12 mouse cellular contexts compared by ENCODE assay signal in the genomic region with DNA sequence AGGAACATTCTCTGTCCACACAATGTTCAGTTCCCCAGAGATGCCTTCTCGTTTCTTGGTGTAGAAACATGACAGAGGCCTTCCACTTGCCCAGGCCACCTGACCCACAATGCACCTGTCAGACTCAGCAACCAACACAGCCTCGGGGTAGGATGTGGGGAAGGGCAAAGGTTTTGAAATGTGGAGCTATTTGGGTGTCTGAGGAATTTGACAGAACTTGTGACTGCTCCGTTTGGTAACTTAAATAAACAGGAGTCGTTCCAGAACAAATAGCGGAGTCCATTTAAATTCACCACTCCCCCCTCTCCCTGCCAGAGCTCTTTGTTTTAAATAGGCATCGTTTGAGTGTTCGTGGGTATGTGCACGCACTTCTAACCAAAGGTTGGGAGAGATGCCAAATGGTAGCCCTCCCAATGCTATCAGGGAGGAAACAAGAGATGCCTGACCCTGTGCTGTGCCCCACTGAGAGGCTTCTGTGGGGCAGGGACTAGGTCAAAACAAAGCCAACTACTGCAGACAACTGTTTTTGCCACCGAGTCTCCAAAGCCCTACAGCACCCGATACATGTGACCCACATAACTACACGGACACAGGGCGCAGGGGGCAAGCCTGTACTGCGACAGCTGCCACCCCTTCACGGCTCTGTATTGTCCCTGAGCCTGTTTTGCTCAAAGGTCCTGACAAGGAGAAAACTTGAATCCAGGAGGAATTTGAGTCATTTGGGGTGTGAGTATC. TPM values are rescaled to one million over a fixed set of nuclear protein-coding genes. Genes with fewer than 3 reads are reported as not detected.
A peak's percentile ranks its signal among the peaks of the same experiment; 100 is the strongest.
DNase-seq lines count a peak whose midpoint lies in the region; ATAC-seq and TF ChIP-seq lines count a peak whose summit lies in the region.
"Had no signal": no experiment of that assay in that cellular context is flagged by ENCODE, and none has a peak within 500 bp of the region (broad histone marks: within the 10 kb centered on the region; RNA-seq: fewer than 3 reads in every experiment).

No protein-coding gene starts in this region.

- TF ChIP-seq POLR2A in MEL (IDR thresholded peaks at IDR 0.05; ENCODE audit: control insufficient read depth in 1 of 2, insufficient read depth in 1 of 2, low read depth in 1 of 2, low read length in 2 of 2, poor library complexity in 1 of 2): no peak

- DNase-seq in heart, postnatal 14 days: no peak
- DNase-seq in MEL (ENCODE audit: low read depth, low spot score): peak; percentile 49
- peak; percentile 81 for DNase-seq in embryonic facial prominence, embryonic 14.5 days (ENCODE audit: low spot score)
- peak; percentile 69 for DNase-seq in kidney, postnatal 14 days
- no peak for DNase-seq in left cerebral cortex, postnatal 14 days (ENCODE audit: low spot score in 2 of 2)
- no peak for DNase-seq in thymus, postnatal 14 days
- no peak for DNase-seq in urinary bladder, adult 18-20 months (ENCODE audit: low spot score in 2 of 2)
- DNase-seq: cerebellum, adult 8-10 months; heart, postnatal 10 days; liver, postnatal 0 days; thymus, postnatal 4 days had no signal

- H3K27me3 ChIP-seq in heart, embryonic 16.5 days (ENCODE audit: control insufficient read depth, insufficient read depth, low read length): no peaks in the 10 kb centered on the region
- no peaks in the 10 kb centered on the region for H3K27me3 ChIP-seq in MEL (ENCODE audit: control insufficient read depth in 1 of 2, insufficient read depth in 2 of 2, low read length in 2 of 2)
- H3K27me3 ChIP-seq in embryonic facial prominence, embryonic 14.5 days (replicated peaks; ENCODE audit: control insufficient read depth, insufficient read depth, low read length): no peaks in the 10 kb centered on the region

- H3K27ac ChIP-seq in heart, embryonic 16.5 days (ENCODE audit: low read length): 0 out of 2 replicates have a peak overlapping the region, but pooled peaks have one; percentile 7
- peak overlapping the region; percentile 3; the same call in 1 of the 2 replicates for H3K27ac ChIP-seq in MEL (ENCODE audit: control insufficient read depth, low read depth, low read length)
- no peak overlapping the region for H3K27ac ChIP-seq in embryonic facial prominence, embryonic 14.5 days (replicated peaks; ENCODE audit: low read depth, low read length)

- TF ChIP-seq CTCF in MEL (IDR thresholded peaks at IDR 0.05 in 2 of 3, conservative IDR thresholded peaks at IDR 0.05 in 1 of 3; ENCODE audit: control insufficient read depth in 1 of 3, insufficient read depth in 1 of 3, low read depth in 2 of 3, low read length in 3 of 3, poor library complexity in 1 of 3, severe bottlenecking in 1 of 3): no peak

- 34% methylated on average over 14 of the region's 14 CpGs for WGBS in heart, embryonic 16.5 days
- 40% methylated on average over 14 of the region's 14 CpGs for WGBS in embryonic facial prominence, embryonic 14.5 days

- H3K4me2 ChIP-seq in heart, embryonic 16.5 days (ENCODE audit: low read depth, low read length): peak overlapping the region; percentile 10; the same call in 1 of the 2 replicates
- no peak overlapping the region for H3K4me2 ChIP-seq in embryonic facial prominence, embryonic 14.5 days (ENCODE audit: low read depth, low read length)

- H3K79me2 ChIP-seq in MEL (ENCODE audit: control insufficient read depth, insufficient read depth, low read length, poor library complexity): no peaks in the 10 kb centered on the region; the same call in 1 of the 2 replicates

- peak; percentile 60 for ATAC-seq in heart, embryonic 16.5 days (replicated peaks; ENCODE audit: extremely low read depth, insufficient read depth, low FRiP score)
- peak; percentile 79 for ATAC-seq in embryonic facial prominence, embryonic 14.5 days (ENCODE audit: low read depth)
- ATAC-seq: liver, postnatal 0 days had no signal

- no peaks in the 10 kb centered on the region for H3K36me3 ChIP-seq in heart, embryonic 16.5 days (ENCODE audit: control insufficient read depth, insufficient read depth)
- peaks cover 0 to 40% of the 10 kb centered on the region in 2 experiments; a peak in 2 of 4 replicates for H3K36me3 ChIP-seq in MEL (ENCODE audit: control insufficient read depth in 1 of 2, insufficient read depth in 2 of 2, low read length in 2 of 2)
- H3K36me3 ChIP-seq in embryonic facial prominence, embryonic 14.5 days (ENCODE audit: control insufficient read depth, insufficient read depth, low read length): no peaks in the 10 kb centered on the region

- no peak overlapping the region for H3K4me3 ChIP-seq in heart, embryonic 16.5 days (ENCODE audit: low read length)
- no peak overlapping the region for H3K4me3 ChIP-seq in MEL (ENCODE audit: control insufficient read depth in 1 of 2, insufficient read depth in 1 of 2, low read depth in 2 of 2, low read length in 2 of 2)
- no peak overlapping the region for H3K4me3 ChIP-seq in embryonic facial prominence, embryonic 14.5 days (ENCODE audit: low read depth, low read length)

- TF ChIP-seq RAD21 in MEL (IDR thresholded peaks at IDR 0.05; ENCODE audit: low read depth, low read length): no peak

- no peaks in the 10 kb centered on the region for H3K9me3 ChIP-seq in heart, embryonic 16.5 days (replicated peaks; ENCODE audit: control insufficient read depth, low read length)
- H3K9me3 ChIP-seq in MEL (replicated peaks; ENCODE audit: insufficient read depth, low read length): no peaks in the 10 kb centered on the region
- H3K9me3 ChIP-seq in embryonic facial prominence, embryonic 14.5 days (ENCODE audit: control insufficient read depth, low read length): no peaks in the 10 kb centered on the region

- no peak overlapping the region for H3K9ac ChIP-seq in heart, embryonic 16.5 days (ENCODE audit: low read length)
- H3K9ac ChIP-seq in MEL (ENCODE audit: control insufficient read depth, low read depth, low read length, poor library complexity, severe bottlenecking): no peak overlapping the region
- H3K9ac ChIP-seq in embryonic facial prominence, embryonic 14.5 days (ENCODE audit: low read depth, low read length): no peak overlapping the region
- H3K9ac ChIP-seq: liver, postnatal 0 days had no signal

- peaks cover 13% of the 10 kb centered on the region for H3K4me1 ChIP-seq in heart, embryonic 16.5 days (ENCODE audit: control insufficient read depth, insufficient read depth, low read length)
- peaks cover 11 to 45% of the 10 kb centered on the region in 2 experiments; a peak in 3 of 4 replicates for H3K4me1 ChIP-seq in MEL (ENCODE audit: control insufficient read depth in 1 of 2, insufficient read depth in 2 of 2, low read length in 2 of 2)
- peaks cover 4% of the 10 kb centered on the region; the same call in 1 of the 2 replicates for H3K4me1 ChIP-seq in embryonic facial prominence, embryonic 14.5 days (ENCODE audit: control insufficient read depth, insufficient read depth, low read length)

- TF ChIP-seq EP300 in MEL (IDR thresholded peaks at IDR 0.05; ENCODE audit: low read depth in 1 of 2, low read length in 2 of 2): 0 out of 4 replicates have a peak, but pooled peaks of 1 of the 2 experiments have one; percentile 25

- intact Hi-C loops in heart, postnatal 14 days (cut with DNase I): no loop called here
- intact Hi-C loops in left cerebral cortex, postnatal 14 days (cut with DNase I): no loop called here

TF ChIP-seq in MEL, 35 proteins besides CTCF, POLR2A, EP300 and RAD21:
- TF ChIP-seq ZC3H11A (IDR thresholded peaks at IDR 0.05; ENCODE audit: low read depth, low read length) (no peak), TAL1 (IDR thresholded peaks at IDR 0.05; ENCODE audit: low read length) (no peak), USF2 (IDR thresholded peaks at IDR 0.05; ENCODE audit: borderline replicate concordance in 1 of 2, insufficient read depth in 1 of 2, low read depth in 1 of 2, low read length in 2 of 2) (no peak), HCFC1 (IDR thresholded peaks at IDR 0.05; ENCODE audit: low read depth, low read length) (no peak), ETS1 (IDR thresholded peaks at IDR 0.05; ENCODE audit: low read depth, low read length) (no peak), TCF12 (IDR thresholded peaks at IDR 0.05; ENCODE audit: low read depth, low read length) (no peak), MYB (IDR thresholded peaks at IDR 0.05; ENCODE audit: low read depth, low read length) (no peak), MAX (IDR thresholded peaks at IDR 0.05; ENCODE audit: low read length) (no peak), MYC (IDR thresholded peaks at IDR 0.05; ENCODE audit: low read depth, low read length) (no peak), SMC3 (IDR thresholded peaks at IDR 0.05; ENCODE audit: low read depth, low read length) (no peak), KAT2A (conservative IDR thresholded peaks at IDR 0.05; ENCODE audit: low read depth, low read length) (no peak)

RNA-seq across cellular contexts. Expression of a gene that starts 23.7 kb away (rescaled TPM):
- 0.62 and 0.87 TPM in 2 replicates for polyA plus RNA-seq in heart, embryonic 16.5 days (2015; fragmentation: Nextera tagmentation; extraction: Ambion mirVana)
- 1 to 10 TPM in 1 of 2 experiments, under 1 TPM in 1; 0.41 to 1.2 TPM for total RNA-seq in heart, postnatal 14 days (2021)
- total RNA-seq in MEL (2012; rRNA removed): 0.12 and 0.39 TPM in 2 replicates
- 1 to 10 TPM in 1 of 2 experiments, not detected in 1; 1.8 TPM for polyA plus RNA-seq in MEL (2012; ENCODE audit: insufficient read depth in 1 of 2, insufficient read length in 2 of 2, low read depth in 1 of 2, low replicate concordance in 2 of 2, missing spikeins in 1 of 2)
- 0.88 and 1.6 TPM in 2 replicates for polyA plus RNA-seq in embryonic facial prominence, embryonic 14.5 days (2014; fragmentation: Nextera tagmentation; extraction: Ambion mirVana)
- 1 to 10 TPM; 2.9 to 3.3 TPM for total RNA-seq in left cerebral cortex, postnatal 14 days (2021)

Comparison
In these comparisons a context has a peak if more than half of its experiments do, and no peak if none do; other contexts are left out.
1. DNase-seq: peak in MEL (single experiment), embryonic facial prominence, embryonic 14.5 days (single experiment) and kidney, postnatal 14 days (single experiment); none in heart, postnatal 14 days (0 of 2), left cerebral cortex, postnatal 14 days (0 of 2), thymus, postnatal 14 days (single experiment) and urinary bladder, adult 18-20 months (0 of 2).